Mouse (Mus musculus) forebrain, embryonic 16.5 days (tissue): ENCODE measurements at regions not wholly inside any gene's neighbourhood (a gene's known extent, or its start where the extent isn't known, plus 50 kb on each side); places are given as distances from the start of the nearest gene placed in this dataset.

Experiments used
- ATAC-seq: fragments of 200-750 bp; cut with Nextera tagmentation; 2 replicates; pipeline ENCODE4 v1.8.0; 2017; ENCODE audit warnings: mild to moderate bottlenecking, moderate library complexity
- H3K27ac ChIP-seq: fragments of 300-500 bp; sonication (generic); 2 replicates; pipeline ENCODE4 v1.5.1; 2014; ENCODE audit warnings: low read length, control low read depth
- H3K27me3 ChIP-seq: fragments of 300-500 bp; sonication (generic); replicated peaks from 2 replicates; pipeline ENCODE4 v1.6.1; 2014; ENCODE audit warnings: low read length; ENCODE audit not compliant: control insufficient read depth, insufficient read depth
- H3K36me3 ChIP-seq: fragments of 300-500 bp; sonication (generic); 2 replicates; pipeline ENCODE4 v1.6.1; 2014; ENCODE audit not compliant: control insufficient read depth, insufficient read depth
- H3K4me1 ChIP-seq: fragments of 300-500 bp; sonication (generic); replicated peaks from 2 replicates; pipeline ENCODE4 v1.6.1; 2014; ENCODE audit warnings: low read length; ENCODE audit not compliant: control insufficient read depth, insufficient read depth
- H3K4me2 ChIP-seq: fragments of 300-500 bp; sonication (generic); 2 replicates; pipeline ENCODE4 v1.6.1; 2014; ENCODE audit warnings: mild to moderate bottlenecking, low read length, control low read depth
- H3K4me3 ChIP-seq: fragments of 300-500 bp; sonication (generic); replicated peaks from 2 replicates; pipeline ENCODE4 v1.5.1; 2014; ENCODE audit warnings: mild to moderate bottlenecking, low read length, control low read depth
- H3K9ac ChIP-seq: fragments of 300-500 bp; sonication (generic); replicated peaks from 2 replicates; pipeline ENCODE4 v1.6.1; 2014; ENCODE audit warnings: low read depth, low read length, control low read depth
- H3K9me3 ChIP-seq: fragments of 300-500 bp; sonication (generic); 2 replicates; pipeline ENCODE4 v1.6.1; 2016; ENCODE audit warnings: low read length; ENCODE audit not compliant: control insufficient read depth
- WGBS: fragments of 180-500 bp; shearing (Covaris S2); extraction: QIAGEN DNeasy Blood & Tissue Kit; methylation state at CpG from one replicate; pipeline ENCODE4 v1.1.7; 2014; 5-methylcytosine and 5-hydroxymethylcytosine counted together

DNA sequence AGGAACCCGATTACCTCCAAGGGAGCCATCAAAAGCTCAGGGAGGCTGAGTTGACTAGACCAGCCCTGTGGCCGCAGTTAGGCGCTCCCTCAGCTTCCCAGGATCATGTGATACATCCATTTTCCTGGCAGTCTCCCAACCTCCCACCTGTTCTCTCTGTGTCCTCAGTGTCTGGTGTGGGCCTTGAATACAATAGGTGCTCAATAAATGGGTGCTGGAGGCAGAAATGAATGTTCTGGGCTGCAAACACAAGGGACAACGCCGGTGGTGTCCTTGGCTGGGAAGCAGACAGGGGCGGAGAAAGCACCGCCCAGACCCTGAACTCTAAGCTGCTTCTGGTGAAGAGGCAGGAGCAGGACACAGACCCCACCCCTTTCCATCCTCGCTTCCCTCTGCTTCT lies 93.3 kb upstream of the Runx3 start:
- H3K9ac ChIP-seq, result no peak overlapping the region
- no peaks in the 10 kb centered on the region for H3K36me3 ChIP-seq
- ATAC-seq, result no peak
- H3K27ac ChIP-seq, result no peak overlapping the region
- no peaks in the 10 kb centered on the region for H3K27me3 ChIP-seq
- WGBS, result 59% methylated on average over 8 of the region's 8 CpGs
- H3K4me3 ChIP-seq, result no peak overlapping the region
- H3K9me3 ChIP-seq, result no peaks in the 10 kb centered on the region
- no peak overlapping the region for H3K4me2 ChIP-seq
- H3K4me1 ChIP-seq, result no peaks in the 10 kb centered on the region

DNA sequence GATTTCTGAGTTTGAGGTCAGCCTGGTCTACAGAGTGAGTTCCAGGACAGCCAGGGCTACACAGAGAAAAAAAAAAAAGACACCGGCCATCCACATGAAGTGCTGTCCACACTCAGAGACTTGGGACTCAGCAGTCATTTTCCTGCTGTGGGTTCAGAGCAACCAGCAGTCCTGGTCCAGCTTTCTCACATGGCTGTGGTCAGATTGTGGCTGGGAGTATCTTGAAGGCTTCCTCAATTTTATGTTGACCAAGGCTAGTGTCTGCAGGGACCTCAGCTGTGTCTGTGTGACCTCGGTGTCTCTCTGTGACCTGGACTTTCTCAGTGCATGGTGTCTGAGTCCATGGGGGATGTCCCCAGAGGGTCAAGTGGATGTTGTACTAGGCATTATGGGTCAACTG lies 90.7 kb upstream of the Runx3 start:
- Histone ChIP-seq H3K9ac (no peak overlapping the region), H3K4me3 (no peak overlapping the region), H3K4me1 (peaks cover 3% of the 10 kb centered on the region; the same call in 1 of the 2 replicates), H3K4me2 (no peak overlapping the region), H3K36me3 (no peaks in the 10 kb centered on the region), H3K27me3 (no peaks in the 10 kb centered on the region), H3K9me3 (no peaks in the 10 kb centered on the region), H3K27ac (no peak overlapping the region)
- WGBS, result 92% methylated on average over 2 of the region's 2 CpGs
- ATAC-seq, result no peak

DNA sequence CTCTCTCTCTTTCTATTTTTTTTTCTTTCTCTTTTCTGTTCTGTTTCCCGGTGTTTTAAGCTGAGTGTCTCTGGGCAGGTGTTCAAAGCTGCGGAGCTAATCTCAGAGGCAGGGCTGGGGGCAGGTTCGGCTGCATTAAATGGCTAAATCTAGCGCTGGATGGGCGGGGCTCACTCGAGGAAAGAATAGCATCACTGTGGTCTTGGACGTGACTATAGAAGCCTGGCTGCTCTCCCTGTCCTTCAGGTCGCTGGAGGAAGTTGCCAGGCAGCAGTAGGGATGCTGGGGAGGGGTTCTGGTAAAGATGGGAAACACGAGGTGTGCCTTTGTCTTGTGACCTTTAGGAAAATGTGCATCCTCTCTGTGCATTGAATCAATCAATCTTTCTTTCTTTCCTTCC lies 88.0 kb upstream of the Runx3 start:
- H3K27me3 ChIP-seq, result no peaks in the 10 kb centered on the region
- H3K36me3 ChIP-seq, result no peaks in the 10 kb centered on the region
- H3K4me3 ChIP-seq, result no peak overlapping the region
- no peak overlapping the region for H3K27ac ChIP-seq
- 15% methylated on average over 9 of the region's 9 CpGs for WGBS
- no peak for ATAC-seq
- no peak overlapping the region for H3K9ac ChIP-seq
- peaks cover 3% of the 10 kb centered on the region; the same call in 1 of the 2 replicates for H3K4me1 ChIP-seq
- H3K4me2 ChIP-seq, result no peak overlapping the region
- no peaks in the 10 kb centered on the region for H3K9me3 ChIP-seq

DNA sequence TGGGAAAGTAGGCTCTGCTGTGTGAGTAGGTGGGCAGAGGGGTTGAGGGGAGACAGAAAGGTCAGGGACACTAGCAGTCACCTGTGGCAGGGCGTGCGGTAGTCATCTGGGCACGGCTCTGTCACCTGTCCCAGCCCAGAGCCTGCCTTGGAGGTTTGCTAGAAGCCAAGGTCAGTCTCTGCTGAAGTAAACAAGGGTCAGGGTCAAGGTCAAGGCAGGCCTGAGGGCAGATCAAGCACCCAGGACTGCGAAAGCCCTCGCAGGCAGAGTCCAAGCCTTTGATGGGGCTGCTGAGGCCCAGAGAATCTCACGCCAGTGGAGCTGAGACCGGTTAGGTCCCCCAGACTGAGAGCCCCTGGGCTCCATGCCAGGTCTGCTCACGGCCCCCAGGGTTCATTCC lies 87.2 kb upstream of the Runx3 start:
- no peak for ATAC-seq
- H3K4me2 ChIP-seq, result no peak overlapping the region
- 62% methylated on average over 8 of the region's 8 CpGs for WGBS
- no peaks in the 10 kb centered on the region for H3K36me3 ChIP-seq
- H3K4me1 ChIP-seq, result peaks cover 3% of the 10 kb centered on the region; the same call in 1 of the 2 replicates
- no peaks in the 10 kb centered on the region for H3K27me3 ChIP-seq
- H3K4me3 ChIP-seq, result no peak overlapping the region
- H3K9me3 ChIP-seq, result no peaks in the 10 kb centered on the region
- H3K9ac ChIP-seq, result no peak overlapping the region
- H3K27ac ChIP-seq, result no peak overlapping the region

DNA sequence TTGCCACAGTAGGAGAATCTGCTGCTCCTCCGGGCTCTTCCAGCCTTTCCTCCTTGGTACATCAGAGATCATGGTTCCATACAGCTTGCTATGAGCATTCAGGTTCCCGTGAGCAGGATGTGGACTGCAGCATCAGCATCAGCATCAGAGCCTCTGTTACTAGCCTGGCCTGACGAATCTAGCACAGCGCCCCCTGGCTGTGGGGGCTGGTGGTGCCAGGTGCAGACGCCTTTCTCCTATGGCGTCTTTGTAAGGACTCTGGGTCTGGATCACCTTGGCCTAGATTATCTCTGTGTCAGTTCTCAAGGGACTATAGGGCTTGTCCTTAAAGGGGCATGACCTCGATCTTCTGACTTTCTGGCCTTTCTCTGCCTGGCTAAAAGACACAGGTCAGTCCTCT lies 86.0 kb upstream of the Runx3 start:
- H3K27me3 ChIP-seq, result no peaks in the 10 kb centered on the region
- no peak overlapping the region for H3K9ac ChIP-seq
- no peaks in the 10 kb centered on the region for H3K36me3 ChIP-seq
- no peak overlapping the region for H3K27ac ChIP-seq
- ATAC-seq, result no peak
- no peak overlapping the region for H3K4me3 ChIP-seq
- peaks cover 3% of the 10 kb centered on the region; the same call in 1 of the 2 replicates for H3K4me1 ChIP-seq
- no peaks in the 10 kb centered on the region for H3K9me3 ChIP-seq
- WGBS, result 32% methylated on average over 7 of the region's 7 CpGs
- no peak overlapping the region for H3K4me2 ChIP-seq

DNA sequence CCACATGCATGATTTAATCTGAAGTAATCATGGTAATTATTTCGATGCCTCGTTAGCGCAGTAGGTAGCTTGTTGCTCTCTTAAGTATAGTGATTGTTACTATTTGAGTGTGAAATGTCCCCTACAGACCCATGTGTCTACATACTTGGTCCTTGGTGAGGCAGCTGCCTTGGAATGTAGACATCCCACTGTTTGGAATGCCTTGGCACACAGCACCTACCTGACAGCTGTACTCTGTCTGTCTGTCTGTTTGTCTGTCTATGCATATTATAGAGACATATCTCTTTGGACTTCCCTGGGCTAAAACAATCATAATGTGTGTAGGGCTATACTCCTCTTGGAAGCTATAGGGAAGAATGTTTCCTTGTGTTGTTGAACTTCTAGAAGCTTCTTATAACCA lies 83.7 kb upstream of the Runx3 start:
- no peak overlapping the region for H3K4me2 ChIP-seq
- H3K4me3 ChIP-seq, result no peak overlapping the region
- ATAC-seq, result no peak
- 64% methylated on average over 3 of the region's 3 CpGs for WGBS
- no peak overlapping the region for H3K9ac ChIP-seq
- H3K36me3 ChIP-seq, result no peaks in the 10 kb centered on the region
- H3K4me1 ChIP-seq, result peaks cover 3% of the 10 kb centered on the region; the same call in 1 of the 2 replicates
- no peak overlapping the region for H3K27ac ChIP-seq
- no peaks in the 10 kb centered on the region for H3K27me3 ChIP-seq
- H3K9me3 ChIP-seq, result no peaks in the 10 kb centered on the region

DNA sequence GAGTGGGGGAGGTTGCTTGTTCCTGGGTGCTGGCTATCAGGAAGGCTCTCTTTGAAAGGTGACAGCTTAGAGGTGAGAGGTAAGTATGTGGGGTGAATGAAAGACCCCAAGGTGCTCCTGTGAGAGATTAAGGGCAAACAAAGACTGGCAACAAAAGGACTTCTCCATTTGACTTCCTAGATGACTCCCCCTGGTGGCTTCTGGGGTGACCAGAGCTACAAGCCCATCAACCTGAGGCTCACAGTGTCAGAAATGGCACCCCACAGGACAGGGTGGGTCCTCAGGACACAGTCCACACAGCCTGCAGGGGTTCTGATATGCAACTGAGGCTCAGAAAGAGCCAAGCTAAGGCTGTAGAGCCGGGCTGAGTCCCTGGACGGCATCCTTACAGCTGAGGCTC lies 81.2 kb upstream of the Runx3 start:
- 93% methylated on average over 2 of the region's 2 CpGs for WGBS
- no peaks in the 10 kb centered on the region for H3K9me3 ChIP-seq
- H3K4me2 ChIP-seq, result no peak overlapping the region
- no peak overlapping the region for H3K27ac ChIP-seq
- no peaks in the 10 kb centered on the region for H3K4me1 ChIP-seq
- no peak overlapping the region for H3K9ac ChIP-seq
- H3K4me3 ChIP-seq, result no peak overlapping the region
- no peaks in the 10 kb centered on the region for H3K36me3 ChIP-seq
- no peaks in the 10 kb centered on the region for H3K27me3 ChIP-seq
- ATAC-seq, result no peak

DNA sequence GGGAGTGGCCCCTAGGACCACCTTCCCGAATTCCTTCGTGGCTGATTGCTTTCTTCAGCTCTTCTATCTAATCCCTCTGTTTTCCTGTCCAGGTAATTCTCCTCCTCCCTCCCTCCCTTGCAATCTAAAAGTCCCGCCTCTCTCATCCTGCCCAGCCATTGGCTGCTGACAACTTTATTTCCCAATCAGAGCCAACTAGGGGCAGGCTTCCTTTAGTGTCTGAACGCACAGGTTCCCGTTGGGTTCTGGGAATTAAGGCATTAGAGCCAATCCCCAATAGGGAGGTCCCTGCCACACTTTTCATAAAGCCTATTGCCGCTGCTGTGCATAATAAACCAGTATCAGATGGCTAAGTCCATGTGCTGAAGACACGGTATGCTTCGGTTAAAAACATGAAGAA lies 78.5 kb upstream of the Runx3 start:
- H3K4me2 ChIP-seq, result no peak overlapping the region
- no peaks in the 10 kb centered on the region for H3K36me3 ChIP-seq
- H3K9ac ChIP-seq, result no peak overlapping the region
- no peaks in the 10 kb centered on the region for H3K4me1 ChIP-seq
- H3K27me3 ChIP-seq, result no peaks in the 10 kb centered on the region
- 49% methylated on average over 8 of the region's 8 CpGs for WGBS
- H3K27ac ChIP-seq, result no peak overlapping the region
- H3K9me3 ChIP-seq, result no peaks in the 10 kb centered on the region
- no peak for ATAC-seq
- no peak overlapping the region for H3K4me3 ChIP-seq

DNA sequence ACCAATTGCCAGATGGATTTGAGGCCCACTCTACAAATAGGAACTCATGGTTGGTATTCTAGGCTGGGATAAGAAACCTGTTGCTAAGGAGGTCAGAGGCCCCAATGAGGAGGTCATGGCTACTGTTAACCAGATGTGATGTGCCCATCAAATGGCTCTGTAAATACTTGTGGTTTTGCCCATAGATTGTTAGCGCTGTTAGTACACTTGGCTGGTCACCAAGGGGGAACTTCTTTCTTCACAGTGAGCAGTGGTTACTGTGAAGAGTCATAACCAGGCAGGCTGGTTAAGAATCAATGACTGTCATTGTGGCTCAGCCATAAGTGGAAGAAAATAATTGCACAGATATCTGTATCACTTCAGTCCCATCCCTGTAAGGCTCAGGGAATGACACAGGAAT lies 78.0 kb upstream of the Runx3 start:
- Histone ChIP-seq H3K9ac (no peak overlapping the region), H3K4me1 (no peaks in the 10 kb centered on the region), H3K27me3 (no peaks in the 10 kb centered on the region), H3K27ac (no peak overlapping the region), H3K4me3 (no peak overlapping the region), H3K4me2 (no peak overlapping the region), H3K36me3 (no peaks in the 10 kb centered on the region), H3K9me3 (no peaks in the 10 kb centered on the region)
- no peak for ATAC-seq
- 100% methylated on average over 1 of the region's 1 CpGs for WGBS

DNA sequence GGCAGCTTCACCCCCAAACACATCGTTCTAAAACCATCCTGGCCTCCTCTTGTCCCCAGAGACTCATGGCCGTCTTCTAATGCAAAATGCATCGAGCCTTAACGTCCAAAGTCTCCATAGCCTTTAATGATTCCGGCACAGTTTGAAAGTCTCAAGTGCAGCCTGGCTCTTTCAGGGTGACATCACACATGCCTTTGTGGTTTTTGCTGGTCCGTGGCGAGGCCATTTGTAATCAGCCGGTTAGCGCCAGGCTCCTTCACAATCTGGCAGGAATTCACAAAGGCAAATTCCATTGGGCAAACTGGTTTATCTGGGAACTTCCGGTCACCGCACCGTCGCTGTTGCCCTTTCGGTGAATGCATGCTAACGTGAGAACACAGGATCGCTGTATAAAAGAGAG lies 75.4 kb upstream of the Runx3 start:
- no peak overlapping the region for H3K4me2 ChIP-seq
- WGBS, result 53% methylated on average over 16 of the region's 16 CpGs
- no peak overlapping the region for H3K4me3 ChIP-seq
- H3K9me3 ChIP-seq, result no peaks in the 10 kb centered on the region
- no peaks in the 10 kb centered on the region for H3K27me3 ChIP-seq
- no peak for ATAC-seq
- H3K9ac ChIP-seq, result no peak overlapping the region
- no peaks in the 10 kb centered on the region for H3K4me1 ChIP-seq
- H3K36me3 ChIP-seq, result no peaks in the 10 kb centered on the region
- no peak overlapping the region for H3K27ac ChIP-seq
